Mouse (Mus musculus) testis, adult 2 months (tissue): ENCODE results near the gene Trem1.

Source experiments
- CTCF ChIP-seq: fragments of 200-500 bp; IDR thresholded peaks from 2 replicates; pipeline ENCODE4 v1.5.1; 2012; ENCODE audit warnings: low read depth, mild to moderate bottlenecking, inconsistent platforms, low read length, moderate library complexity; ENCODE audit not compliant: control insufficient read depth, insufficient read depth, insufficient replicate concordance
- POLR2A ChIP-seq: fragments of 200-500 bp; IDR thresholded peaks from 2 replicates; pipeline ENCODE4 v1.6.1; 2012; ENCODE audit warnings: low read depth, mild to moderate bottlenecking, inconsistent platforms, low read length, moderate library complexity; ENCODE audit not compliant: control insufficient read depth

- TF ChIP-seq CTCF: no peak
- no peak for TF ChIP-seq POLR2A
Observed at GRCm38 (mm10) chr17:48237621-48238020, 5.1 kb downstream of the Trem1 start.
